11 mouse cellular contexts compared by ENCODE assay signal in genomic region chr11:50757741-50758140, GRCm38 (mm10).
DNase-seq lines count a peak whose midpoint lies in the region; ATAC-seq and TF ChIP-seq lines count a peak whose summit lies in the region.
"Had no signal": no experiment of that assay in that cellular context is flagged by ENCODE, and none has a peak within 500 bp of the region (broad histone marks: within the 10 kb centered on the region; RNA-seq: fewer than 3 reads in every experiment).

No protein-coding gene starts in this region.

- no peak overlapping the region for H3K9ac ChIP-seq in kidney, embryonic 16.5 days (replicated peaks; ENCODE audit: low read length)
- H3K9ac ChIP-seq: forebrain, embryonic 15.5 days had no signal

- H3K36me3 ChIP-seq in kidney, adult 2 months (ENCODE audit: control insufficient read depth, insufficient read depth, low read length): no peaks in the 10 kb centered on the region
- no peaks in the 10 kb centered on the region for H3K36me3 ChIP-seq in kidney, embryonic 16.5 days (ENCODE audit: insufficient read depth, low read length)
- H3K36me3 ChIP-seq in splenic B cell, adult 2 months (ENCODE audit: control insufficient read depth, insufficient read depth, low read length, poor library complexity, severe bottlenecking): no peaks in the 10 kb centered on the region
- H3K36me3 ChIP-seq: forebrain, embryonic 15.5 days had no signal

- no peak for ATAC-seq in kidney, embryonic 16.5 days (ENCODE audit: low FRiP score, low TSS enrichment)
- ATAC-seq: forebrain, embryonic 15.5 days had no signal

- H3K27me3 ChIP-seq in kidney, adult 2 months (replicated peaks; ENCODE audit: control insufficient read depth, insufficient read depth, low read length): no peaks in the 10 kb centered on the region
- no peaks in the 10 kb centered on the region for H3K27me3 ChIP-seq in kidney, embryonic 16.5 days (ENCODE audit: insufficient read depth, low read length)
- no peaks in the 10 kb centered on the region for H3K27me3 ChIP-seq in splenic B cell, adult 2 months (ENCODE audit: control insufficient read depth, insufficient read depth, low read length, poor library complexity, severe bottlenecking)
- H3K27me3 ChIP-seq: forebrain, embryonic 15.5 days had no signal

- no peak for TF ChIP-seq POLR2A in kidney, adult 2 months (IDR thresholded peaks at IDR 0.05; ENCODE audit: low read depth, low read length)
- TF ChIP-seq POLR2A in bone marrow, adult 2 months (IDR thresholded peaks at IDR 0.05; ENCODE audit: borderline replicate concordance, control insufficient read depth, low read depth, low read length): no peak

- 32% methylated on average over 4 of the region's 4 CpGs for WGBS in kidney, adult 2 months
- WGBS in kidney, embryonic 16.5 days: 36% methylated on average over 4 of the region's 4 CpGs
- WGBS in bone marrow, adult 2 months: 66% methylated on average over 4 of the region's 4 CpGs

- H3K27ac ChIP-seq in kidney, adult 2 months (ENCODE audit: insufficient read depth, low read depth, low read length): no peak overlapping the region
- H3K27ac ChIP-seq in kidney, embryonic 16.5 days (ENCODE audit: low read length): no peak overlapping the region
- H3K27ac ChIP-seq in bone marrow, adult 2 months (ENCODE audit: control insufficient read depth, insufficient read depth, low read depth, low read length, poor library complexity): no peak overlapping the region
- H3K27ac ChIP-seq: forebrain, embryonic 15.5 days; macrophage had no signal

- H3K4me2 ChIP-seq in kidney, embryonic 16.5 days (replicated peaks; ENCODE audit: low read depth, low read length): no peak overlapping the region
- H3K4me2 ChIP-seq: forebrain, embryonic 15.5 days had no signal

- peak; percentile 37 for TF ChIP-seq CTCF in kidney, adult 2 months (conservative IDR thresholded peaks at IDR 0.05; ENCODE audit: insufficient read depth, insufficient read length, low read depth, low read length)
- TF ChIP-seq CTCF in bone marrow, adult 2 months (IDR thresholded peaks at IDR 0.05; ENCODE audit: control insufficient read depth, insufficient read depth, low read length): peak; percentile 45

- H3K4me1 ChIP-seq in kidney, adult 2 months (ENCODE audit: control insufficient read depth, insufficient read depth, low read length): no peaks in the 10 kb centered on the region
- H3K4me1 ChIP-seq in kidney, embryonic 16.5 days (ENCODE audit: insufficient read depth, low read length): no peaks in the 10 kb centered on the region
- H3K4me1 ChIP-seq in bone marrow, adult 2 months (ENCODE audit: control insufficient read depth, insufficient read depth, low read length): no peaks in the 10 kb centered on the region
- H3K4me1 ChIP-seq: forebrain, embryonic 15.5 days had no signal

- H3K4me3 ChIP-seq in kidney, adult 2 months (ENCODE audit: insufficient read depth, low read depth, low read length): no peak overlapping the region
- no peak overlapping the region for H3K4me3 ChIP-seq in kidney, embryonic 16.5 days (ENCODE audit: low read length)
- H3K4me3 ChIP-seq in bone marrow, adult 2 months (replicated peaks; ENCODE audit: control insufficient read depth, low read depth, low read length): no peak overlapping the region
- H3K4me3 ChIP-seq: forebrain, embryonic 15.5 days had no signal

- no peak for DNase-seq in kidney, adult 2 months
- DNase-seq in thymus, postnatal 14 days: peak; percentile 8
- DNase-seq in thymus, postnatal 36 days: no peak
- peak; percentile 10 for DNase-seq in splenic B cell, adult 2 months (ENCODE audit: low read depth, low spot score)
- DNase-seq in urinary bladder, adult 18-20 months (ENCODE audit: low spot score in 2 of 2): no peak
- no peak for DNase-seq in ovary, postnatal 10 days (ENCODE audit: low spot score)
- DNase-seq: kidney, postnatal 10 days had no signal

- no peaks in the 10 kb centered on the region for H3K9me3 ChIP-seq in kidney, embryonic 16.5 days (ENCODE audit: low read length)
- H3K9me3 ChIP-seq: forebrain, embryonic 15.5 days had no signal

Comparison
In these comparisons a context has a peak if more than half of its experiments do, and no peak if none do; other contexts are left out.
1. DNase-seq: peak in thymus, postnatal 14 days (single experiment) and splenic B cell, adult 2 months (single experiment); none in kidney, adult 2 months (single experiment), thymus, postnatal 36 days (0 of 2), urinary bladder, adult 18-20 months (0 of 2) and ovary, postnatal 10 days (single experiment).